Mouse (Mus musculus) intestine, embryonic 15.5 days (tissue): ENCODE measurements around the gene Fbxl16. TPM values are rescaled to one million over a fixed set of nuclear protein-coding genes. Genes with fewer than 3 reads are reported as not detected.
"Not testable (repeated sequence)": the region's sequence is repeated elsewhere in the genome, so short reads cannot be mapped to it uniquely, and the experiment has no call there.

Experiments used
- ATAC-seq: fragments of 200-750 bp; cut with Nextera tagmentation; 2 replicates; pipeline ENCODE4 v1.8.0; 2017; ENCODE audit warnings: moderate TSS enrichment, moderate library complexity
- H3K27ac ChIP-seq: fragments of 300-500 bp; sonication (generic); 2 replicates; pipeline ENCODE4 v1.5.1; 2015; ENCODE audit warnings: mild to moderate bottlenecking, inconsistent platforms
- H3K27me3 ChIP-seq: fragments of 300-500 bp; sonication (generic); replicated peaks from 2 replicates; pipeline ENCODE4 v1.6.1; 2015; ENCODE audit warnings: inconsistent platforms
- H3K36me3 ChIP-seq: fragments of 300-500 bp; sonication (generic); 2 replicates; pipeline ENCODE4 v1.6.1; 2015; ENCODE audit warnings: inconsistent platforms
- H3K4me1 ChIP-seq: fragments of 300-500 bp; sonication (generic); replicated peaks from 2 replicates; pipeline ENCODE4 v1.6.1; 2015; ENCODE audit warnings: inconsistent platforms
- H3K4me2 ChIP-seq: fragments of 300-500 bp; sonication (generic); replicated peaks from 2 replicates; pipeline ENCODE4 v1.6.1; 2015; ENCODE audit warnings: mild to moderate bottlenecking, inconsistent platforms
- H3K4me3 ChIP-seq: fragments of 300-500 bp; sonication (generic); replicated peaks from 2 replicates; pipeline ENCODE4 v1.5.1; 2015; ENCODE audit warnings: inconsistent platforms
- H3K9ac ChIP-seq: fragments of 300-500 bp; sonication (generic); 2 replicates; pipeline ENCODE4 v1.6.1; 2015; ENCODE audit warnings: inconsistent platforms
- H3K9me3 ChIP-seq: fragments of 300-500 bp; sonication (generic); 2 replicates; pipeline ENCODE4 v1.6.1; 2016; ENCODE audit warnings: inconsistent platforms
- WGBS: fragments of 180-500 bp; shearing (Covaris S2); methylation state at CpG from one replicate; pipeline ENCODE4 v1.1.7; 2015; 5-methylcytosine and 5-hydroxymethylcytosine counted together
- polyA plus RNA-seq: library from polyadenylated mRNA; unstranded; fragments of >200 nt; fragmentation: Nextera tagmentation; extraction: Ambion mirVana; gene quantifications from 2 replicates; pipeline ENCODE4 v1.2.1, GENCODE M21; 2015

The Fbxl16 gene
- polyA plus RNA-seq, 1 experiment from 2014 or later = 3.1 TPM

GRCm38 (mm10) chr17:25796951-25797369 lies 11.9 kb upstream of the Fbxl16 start, which contains the start of gene Metrn:
TSS of gene Metrn (minus strand) at chr17:25797136.
- H3K9me3 ChIP-seq = no peaks in the 10 kb centered on the region
- under 1% methylated on average over 35 of the region's 35 CpGs for WGBS
- H3K36me3 ChIP-seq = no peaks in the 10 kb centered on the region; the same call in 1 of the 2 replicates
- 0 out of 2 replicates have a peak, but pooled peaks cover 5% of the 10 kb centered on the region for H3K27me3 ChIP-seq
- H3K4me3 ChIP-seq = peak within 1 kb of the TSS; percentile 91
- peaks cover 37% of the 10 kb centered on the region for H3K4me1 ChIP-seq
- peak within 1 kb of the TSS; percentile 56 for H3K27ac ChIP-seq
- peak within 1 kb of the TSS; percentile 96 for H3K4me2 ChIP-seq
- peak; percentile 88 for ATAC-seq
- H3K9ac ChIP-seq = peak within 1 kb of the TSS; percentile 78

GRCm38 (mm10) chr17:25801029-25801428 lies 7.9 kb upstream of the Fbxl16 start:
- Histone ChIP-seq H3K4me2 (no peak overlapping the region), H3K9me3 (no peaks in the 10 kb centered on the region), H3K9ac (no peak overlapping the region), H3K36me3 (no peaks in the 10 kb centered on the region), H3K4me3 (no peak overlapping the region), H3K27ac (no peak overlapping the region), H3K4me1 (peaks cover 10% of the 10 kb centered on the region), H3K27me3 (peaks cover 5% of the 10 kb centered on the region; the same call in 1 of the 2 replicates)
- no peak for ATAC-seq
- WGBS = 6% methylated on average over 6 of the region's 6 CpGs

GRCm38 (mm10) chr17:25802825-25803517 lies 5.9 kb upstream of the Fbxl16 start:
- Histone ChIP-seq H3K9me3 (no peaks in the 10 kb centered on the region), H3K9ac (no peak overlapping the region), H3K27ac (no peak overlapping the region), H3K4me3 (no peak overlapping the region), H3K4me1 (no peaks in the 10 kb centered on the region), H3K27me3 (peaks cover 7% of the 10 kb centered on the region; the same call in 1 of the 2 replicates), H3K36me3 (no peaks in the 10 kb centered on the region), H3K4me2 (no peak overlapping the region)
- ATAC-seq = peak; percentile 73
- 12% methylated on average over 10 of the region's 10 CpGs for WGBS

- peaks cover 10% of the 10 kb centered on the region for H3K4me1 ChIP-seq
- H3K4me2 ChIP-seq = no peak overlapping the region
- ATAC-seq = peak; percentile 42; the same call in 1 of the 2 replicates
- no peak overlapping the region for H3K27ac ChIP-seq
- no peak overlapping the region for H3K9ac ChIP-seq
- peaks cover 26% of the 10 kb centered on the region for H3K27me3 ChIP-seq
- H3K9me3 ChIP-seq = no peaks in the 10 kb centered on the region; the same call in 1 of the 2 replicates
- H3K36me3 ChIP-seq = no peaks in the 10 kb centered on the region
- H3K4me3 ChIP-seq = no peak overlapping the region
- 71% methylated on average over 4 of the region's 4 CpGs for WGBS
These were observed 2.4 kb upstream of the Fbxl16 start for GRCm38 (mm10) chr17:25806507-25806906.

GRCm38 (mm10) chr17:25807452-25807851 lies 1.4 kb upstream of the Fbxl16 start:
- not testable (repeated sequence) for H3K9ac ChIP-seq, H3K9me3 ChIP-seq, H3K27ac ChIP-seq, ATAC-seq, H3K4me3 ChIP-seq, H3K4me2 ChIP-seq, H3K36me3 ChIP-seq, H3K4me1 ChIP-seq
- peaks cover 31% of the 10 kb centered on the region for H3K27me3 ChIP-seq
- 49% methylated on average over 2 of the region's 2 CpGs for WGBS

GRCm38 (mm10) chr17:25808028-25808427 lies 857 bp upstream of the Fbxl16 start:
- H3K4me3 ChIP-seq = no peak overlapping the region

GRCm38 (mm10) chr17:25809606-25810340 lies 888 bp downstream of the Fbxl16 start:
- H3K27me3 ChIP-seq = peaks cover 39% of the 10 kb centered on the region
- H3K36me3 ChIP-seq = no peaks in the 10 kb centered on the region
- peak overlapping the region; percentile 99 for H3K4me2 ChIP-seq

More at GRCm38 (mm10) chr17:25808028-25808427, 857 bp upstream of the Fbxl16 start:
- Histone ChIP-seq H3K9ac (no peak overlapping the region), H3K4me2 (peak overlapping the region; percentile 99), H3K27ac (no peak overlapping the region), H3K27me3 (peaks cover 36% of the 10 kb centered on the region), H3K4me1 (peaks cover 12% of the 10 kb centered on the region), H3K36me3 (no peaks in the 10 kb centered on the region), H3K9me3 (no peaks in the 10 kb centered on the region; the same call in 1 of the 2 replicates)
- ATAC-seq = no peak
- 45% methylated on average over 5 of the region's 5 CpGs for WGBS

GRCm38 (mm10) chr17:25810890-25811289 lies 2.0 kb downstream of the Fbxl16 start:
- no peak overlapping the region for H3K9ac ChIP-seq
- no peak overlapping the region for H3K27ac ChIP-seq
- H3K4me1 ChIP-seq = peaks cover 16% of the 10 kb centered on the region
- ATAC-seq = no peak
- H3K9me3 ChIP-seq = no peaks in the 10 kb centered on the region; the same call in 1 of the 2 replicates
- no peak overlapping the region for H3K4me3 ChIP-seq
- 70% methylated on average over 4 of the region's 4 CpGs for WGBS
- peaks cover 39% of the 10 kb centered on the region for H3K27me3 ChIP-seq
- no peak overlapping the region for H3K4me2 ChIP-seq
- H3K36me3 ChIP-seq = no peaks in the 10 kb centered on the region

More at GRCm38 (mm10) chr17:25809606-25810340, 888 bp downstream of the Fbxl16 start:
- no peak; the same call in 1 of the 2 replicates for ATAC-seq
- Histone ChIP-seq H3K4me3 (peak overlapping the region; percentile 66), H3K27ac (peak overlapping the region; percentile 56; the same call in 1 of the 2 replicates), H3K9ac (peak overlapping the region; percentile 54), H3K9me3 (no peaks in the 10 kb centered on the region; the same call in 1 of the 2 replicates), H3K4me1 (peaks cover 16% of the 10 kb centered on the region)
- WGBS = 12% methylated on average over 25 of the region's 25 CpGs

- Histone ChIP-seq H3K9ac (no peak overlapping the region), H3K4me1 (peaks cover 16% of the 10 kb centered on the region), H3K36me3 (no peaks in the 10 kb centered on the region), H3K9me3 (no peaks in the 10 kb centered on the region; the same call in 1 of the 2 replicates), H3K4me2 (0 out of 2 replicates have a peak overlapping the region, but pooled peaks have one; percentile 11), H3K27ac (no peak overlapping the region), H3K27me3 (peaks cover 54% of the 10 kb centered on the region), H3K4me3 (no peak overlapping the region)
- ATAC-seq = peak; percentile 36; the same call in 1 of the 2 replicates
- WGBS = 2% methylated on average over 20 of the region's 20 CpGs
These were observed 4.6 kb downstream of the Fbxl16 start for GRCm38 (mm10) chr17:25813471-25813870.

GRCm38 (mm10) chr17:25817662-25818061 lies 8.8 kb downstream of the Fbxl16 start:
- no peak overlapping the region for H3K9ac ChIP-seq
- H3K27me3 ChIP-seq = peaks cover 43% of the 10 kb centered on the region
- ATAC-seq = no peak
- H3K27ac ChIP-seq = no peak overlapping the region
- H3K4me3 ChIP-seq = no peak overlapping the region
- H3K4me1 ChIP-seq = 0 out of 2 replicates have a peak, but pooled peaks cover 11% of the 10 kb centered on the region
- no peak overlapping the region for H3K4me2 ChIP-seq
- H3K9me3 ChIP-seq = no peaks in the 10 kb centered on the region
- H3K36me3 ChIP-seq = no peaks in the 10 kb centered on the region
- WGBS = 81% methylated on average over 11 of the region's 11 CpGs

- no peak overlapping the region for H3K27ac ChIP-seq
- H3K4me1 ChIP-seq = peaks cover 6% of the 10 kb centered on the region
- H3K27me3 ChIP-seq = peaks cover 38% of the 10 kb centered on the region
- H3K36me3 ChIP-seq = no peaks in the 10 kb centered on the region
- WGBS = 7% methylated on average over 46 of the region's 46 CpGs
- peak overlapping the region; percentile 47 for H3K4me2 ChIP-seq
- no peaks in the 10 kb centered on the region for H3K9me3 ChIP-seq
- H3K9ac ChIP-seq = no peak overlapping the region
- ATAC-seq = peak; percentile 52
- H3K4me3 ChIP-seq = peak overlapping the region; percentile 20
These were observed 10.2 kb downstream of the Fbxl16 start for GRCm38 (mm10) chr17:25818851-25819780.
